Mouse (Mus musculus) midbrain, postnatal 0 days (tissue): Measurements from ENCODE around the gene Cdkn1b. TPM values are rescaled to one million over a fixed set of nuclear protein-coding genes. Genes with fewer than 3 reads are reported as not detected.

Experiments used
- ATAC-seq: fragments of 200-750 bp; cut with Nextera tagmentation; 2 replicates; pipeline ENCODE4 v1.8.0; 2017; ENCODE audit warnings: moderate number of reproducible peaks, mild to moderate bottlenecking, moderate TSS enrichment, moderate library complexity; ENCODE audit not compliant: low FRiP score
- DNase-seq: peaks from one replicate; pipeline ENCODE4 v3.0.0-alpha.2; 2015; ENCODE audit warnings: low spot score
- H3K27ac ChIP-seq: fragments of 300-500 bp; sonication (generic); 2 replicates; pipeline ENCODE4 v1.5.1; 2014; ENCODE audit warnings: low read depth, mild to moderate bottlenecking, low read length, mixed read lengths
- H3K27me3 ChIP-seq: fragments of 300-500 bp; sonication (generic); 2 replicates; pipeline ENCODE4 v1.6.1; 2014; ENCODE audit warnings: low read length, control low read depth, mixed read lengths; ENCODE audit not compliant: insufficient read depth
- H3K36me3 ChIP-seq: fragments of 300-500 bp; sonication (generic); 2 replicates; pipeline ENCODE4 v1.6.1; 2014; ENCODE audit warnings: low read length, control low read depth, mixed read lengths; ENCODE audit not compliant: insufficient read depth
- H3K4me1 ChIP-seq: fragments of 300-500 bp; sonication (generic); 2 replicates; pipeline ENCODE4 v1.6.1; 2014; ENCODE audit warnings: mild to moderate bottlenecking, control low read depth, antibody characterized with exemption, low read length, mixed read lengths; ENCODE audit not compliant: insufficient read depth
- H3K4me2 ChIP-seq: fragments of 300-500 bp; sonication (generic); 2 replicates; pipeline ENCODE4 v1.6.1; 2014; ENCODE audit warnings: low read depth, mild to moderate bottlenecking, low read length, mixed read lengths; ENCODE audit not compliant: poor library complexity, severe bottlenecking
- H3K4me3 ChIP-seq: fragments of 300-500 bp; sonication (generic); 2 replicates; pipeline ENCODE4 v1.5.1; 2014; ENCODE audit warnings: low read depth, mild to moderate bottlenecking, low read length, moderate library complexity
- H3K9ac ChIP-seq: fragments of 300-500 bp; sonication (generic); replicated peaks from 2 replicates; pipeline ENCODE4 v1.6.1; 2014; ENCODE audit warnings: mild to moderate bottlenecking, low read length, moderate library complexity, mixed read lengths; ENCODE audit not compliant: poor library complexity, severe bottlenecking
- H3K9me3 ChIP-seq: fragments of 300-500 bp; sonication (generic); 2 replicates; pipeline ENCODE4 v1.6.1; 2016; ENCODE audit warnings: low read length, control low read depth
- CTCF ChIP-seq: IDR thresholded peaks from 2 replicates; pipeline ENCODE4 v1.5.1; 2016; ENCODE audit warnings: antibody characterized with exemption, mild to moderate bottlenecking
- WGBS: fragments of 180-500 bp; shearing (Covaris S2); extraction: QIAGEN DNeasy Blood & Tissue Kit; methylation state at CpG from one replicate; pipeline ENCODE4 v1.1.7; 2014; 5-methylcytosine and 5-hydroxymethylcytosine counted together
- polyA plus RNA-seq: library from polyadenylated mRNA; unstranded; fragments of >200 nt; fragmentation: Nextera tagmentation; extraction: Ambion mirVana; gene quantifications from 2 replicates; pipeline ENCODE4 v1.2.1, GENCODE M21; 2015
- total RNA-seq: library from RNA; depleted of rRNA; stranded (reverse); fragments of >200 nt; gene quantifications from 2 replicates; pipeline ENCODE4 v1.2.3, GENCODE M21; 2014

Cdkn1b gene
- total and polyA plus RNA-seq, 2 experiments from 2014 or later: 25.6 to 58.8 TPM

- Histone ChIP-seq H3K4me3 (peak overlapping the region; percentile 57), H3K27ac (peak overlapping the region; percentile 90), H3K9me3 (no peaks in the 10 kb centered on the region), H3K9ac (peak overlapping the region; percentile 77), H3K36me3 (no peaks in the 10 kb centered on the region), H3K4me2 (peak overlapping the region; percentile 51), H3K27me3 (no peaks in the 10 kb centered on the region), H3K4me1 (peaks cover 25% of the 10 kb centered on the region)
- TF ChIP-seq CTCF: no peak
- peak; percentile 50 for DNase-seq
- peak; percentile 26; the same call in 1 of the 2 replicates for ATAC-seq
- 6% methylated on average over 5 of the region's 5 CpGs for WGBS
Observed at GRCm38 (mm10) chr6:134887008-134887407, 33.2 kb upstream of the Cdkn1b start.

GRCm38 (mm10) chr6:134887711-134888449, 32.3 kb upstream of the Cdkn1b start:
- Histone ChIP-seq H3K4me1 (peaks cover 25% of the 10 kb centered on the region), H3K9ac (peak overlapping the region; percentile 77), H3K9me3 (no peaks in the 10 kb centered on the region), H3K4me3 (peak overlapping the region; percentile 57), H3K4me2 (peak overlapping the region; percentile 51), H3K36me3 (no peaks in the 10 kb centered on the region), H3K27ac (peak overlapping the region; percentile 90), H3K27me3 (no peaks in the 10 kb centered on the region)
- ATAC-seq: peak; percentile 94
- DNase-seq: peak; percentile 97
- no peak for TF ChIP-seq CTCF
- under 1% methylated on average over 10 of the region's 10 CpGs for WGBS

- Histone ChIP-seq H3K4me1 (peaks cover 25% of the 10 kb centered on the region), H3K27ac (peak overlapping the region; percentile 90), H3K4me3 (peak overlapping the region; percentile 57; the same call in 1 of the 2 replicates), H3K36me3 (no peaks in the 10 kb centered on the region), H3K27me3 (no peaks in the 10 kb centered on the region), H3K9me3 (no peaks in the 10 kb centered on the region), H3K9ac (peak overlapping the region; percentile 77; the same call in 1 of the 2 replicates), H3K4me2 (peak overlapping the region; percentile 51)
- peak; percentile 61 for ATAC-seq
- no peak for TF ChIP-seq CTCF
- peak; percentile 82 for DNase-seq
- 0% methylated on average over 4 of the region's 4 CpGs for WGBS
Observed at GRCm38 (mm10) chr6:134888563-134889017, 31.6 kb upstream of the Cdkn1b start.

GRCm38 (mm10) chr6:134889763-134890162, 30.4 kb upstream of the Cdkn1b start:
- 81% methylated on average over 1 of the region's 1 CpGs for WGBS
- no peak overlapping the region; the same call in 1 of the 2 replicates for H3K27ac ChIP-seq
- H3K4me3 ChIP-seq: no peak overlapping the region
- H3K9me3 ChIP-seq: no peaks in the 10 kb centered on the region
- DNase-seq: no peak
- no peaks in the 10 kb centered on the region for H3K36me3 ChIP-seq
- H3K9ac ChIP-seq: no peak overlapping the region
- no peak overlapping the region for H3K4me2 ChIP-seq
- TF ChIP-seq CTCF: no peak
- H3K4me1 ChIP-seq: peaks cover 20% of the 10 kb centered on the region
- no peaks in the 10 kb centered on the region for H3K27me3 ChIP-seq
- no peak for ATAC-seq

- Histone ChIP-seq H3K27me3 (no peaks in the 10 kb centered on the region), H3K27ac (no peak overlapping the region), H3K4me2 (no peak overlapping the region), H3K9ac (no peak overlapping the region), H3K4me3 (no peak overlapping the region), H3K4me1 (peaks cover 13% of the 10 kb centered on the region), H3K36me3 (no peaks in the 10 kb centered on the region), H3K9me3 (no peaks in the 10 kb centered on the region)
- ATAC-seq (no peak), DNase-seq (no peak)
- 84% methylated on average over 7 of the region's 7 CpGs for WGBS
- no peak for TF ChIP-seq CTCF
Observed at GRCm38 (mm10) chr6:134890436-134890835, 29.8 kb upstream of the Cdkn1b start.
